Mouse (Mus musculus) kidney, adult 8-10 months (tissue): Measurements from ENCODE around the gene Calml3.
"Not testable (repeated sequence)": the region's sequence is repeated elsewhere in the genome, so short reads cannot be mapped to it uniquely, and the experiment has no call there.

Source experiments
- DNase-seq, 2 experiments: peaks; one replicate each; pipeline ENCODE4 v3.0.0; 2022

Calml3 gene

DNA sequence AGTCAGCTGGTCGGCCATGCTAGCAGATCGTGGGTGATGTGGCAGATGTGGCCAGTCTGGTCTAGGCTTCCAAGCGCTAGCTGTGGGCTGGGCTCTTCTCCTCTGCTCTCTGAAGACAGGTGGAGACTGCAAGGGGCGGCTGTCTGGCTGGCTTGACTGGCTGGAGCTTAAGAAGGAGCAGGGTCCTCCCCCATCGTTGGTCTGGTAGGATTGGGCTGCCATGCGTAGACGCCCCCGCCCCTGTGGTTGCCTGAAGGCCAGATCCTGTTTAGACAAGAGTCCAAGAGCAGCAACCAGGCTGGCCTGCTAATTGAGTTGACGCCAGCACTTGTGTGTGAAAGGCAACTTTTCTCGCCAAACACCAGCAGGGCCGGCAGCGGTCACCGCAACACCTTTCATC, at the start of gene Calml3:
Calml3 (minus strand) TSS at position 131 of the 400 bp plus-strand sequence.
- DNase-seq, result peak; percentile 33 to 36

DNA sequence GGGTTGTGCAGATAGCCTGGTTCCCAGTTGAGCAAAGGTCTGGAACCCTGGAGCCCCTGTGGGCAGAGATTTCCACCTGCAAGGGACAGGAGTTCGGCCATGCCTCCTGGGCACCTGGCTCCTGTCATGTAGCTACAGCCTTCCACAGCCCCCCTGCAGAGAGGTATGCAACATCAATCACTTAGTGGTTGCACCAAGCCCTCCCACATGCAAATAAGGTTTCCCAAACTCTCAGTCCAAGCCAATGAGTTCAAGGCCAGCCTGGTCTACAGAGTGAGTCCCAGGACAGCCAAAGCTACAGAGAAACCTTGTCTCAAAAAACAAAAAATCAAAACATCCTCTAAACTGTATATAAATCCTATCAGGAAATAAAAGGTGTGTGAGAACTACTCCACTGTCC, 46.2 kb upstream of the Calml3 start:
- no peak for DNase-seq

DNA sequence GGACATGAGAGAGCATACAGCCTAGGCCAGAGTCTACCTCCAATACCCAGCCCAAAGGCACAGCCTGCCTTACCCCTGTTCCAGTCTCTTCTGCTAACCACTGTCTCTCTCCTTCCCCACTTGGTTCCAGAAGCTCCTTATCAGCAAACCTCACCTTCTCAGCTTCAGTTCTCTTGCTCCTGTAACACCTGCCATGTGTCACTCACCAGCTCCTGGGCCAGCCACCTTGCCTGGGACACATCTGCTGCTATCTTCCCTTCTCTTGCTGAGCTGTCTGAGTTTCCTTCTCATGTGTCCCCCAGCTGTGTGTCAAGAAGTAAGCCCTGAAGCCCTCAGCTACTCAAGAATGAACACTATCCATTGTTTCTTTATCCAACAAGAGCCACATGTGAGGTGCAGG, 36.5 kb upstream of the Calml3 start:
- not testable (repeated sequence) for DNase-seq

DNA sequence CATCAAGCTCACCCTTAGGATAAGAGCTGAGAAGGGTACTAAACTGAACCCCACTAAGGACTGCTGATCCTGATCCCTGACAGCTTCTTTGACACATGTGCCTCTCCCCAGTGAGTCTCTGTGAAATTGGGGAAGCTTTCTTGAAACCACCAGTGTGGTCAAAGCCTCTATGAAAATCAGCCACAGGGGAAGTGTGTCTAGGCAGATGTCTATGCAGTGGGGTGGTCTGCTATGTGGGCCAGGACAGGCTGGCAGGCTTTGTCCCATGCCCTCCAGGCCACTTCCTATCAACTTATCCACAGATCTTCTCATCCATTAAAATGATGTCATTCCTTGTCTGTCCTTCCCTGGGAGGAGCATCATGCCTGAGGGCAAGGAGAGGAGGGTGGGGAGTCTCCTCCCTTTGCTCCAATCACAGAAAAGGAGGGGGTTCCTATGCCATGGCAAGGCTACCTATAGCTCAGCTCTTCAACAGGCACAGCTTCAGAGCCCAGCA, 33.2 kb upstream of the Calml3 start, which contains the start of gene Calm4:
Calm4 (plus strand) TSS at position 446 of the 496 bp plus-strand sequence.
- not testable (repeated sequence) for DNase-seq

DNA sequence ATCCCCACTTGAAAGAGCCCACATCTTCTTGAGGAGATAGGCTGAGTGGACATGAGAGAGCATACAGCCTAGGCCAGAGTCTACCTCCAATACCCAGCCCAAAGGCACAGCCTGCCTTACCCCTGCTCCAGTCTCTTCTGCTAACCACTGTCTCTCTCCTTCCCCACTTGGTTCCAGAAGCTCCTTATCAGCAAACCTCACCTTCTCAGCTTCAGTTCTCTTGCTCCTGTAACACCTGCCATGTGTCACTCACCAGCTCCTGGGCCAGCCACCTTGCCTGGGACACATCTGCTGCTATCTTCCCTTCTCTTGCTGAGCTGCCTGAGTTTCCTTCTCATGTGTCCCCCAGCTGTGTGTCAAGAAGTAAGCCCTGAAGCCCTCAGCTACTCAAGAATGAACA, 29.5 kb upstream of the Calml3 start:
- not testable (repeated sequence) for DNase-seq

DNA sequence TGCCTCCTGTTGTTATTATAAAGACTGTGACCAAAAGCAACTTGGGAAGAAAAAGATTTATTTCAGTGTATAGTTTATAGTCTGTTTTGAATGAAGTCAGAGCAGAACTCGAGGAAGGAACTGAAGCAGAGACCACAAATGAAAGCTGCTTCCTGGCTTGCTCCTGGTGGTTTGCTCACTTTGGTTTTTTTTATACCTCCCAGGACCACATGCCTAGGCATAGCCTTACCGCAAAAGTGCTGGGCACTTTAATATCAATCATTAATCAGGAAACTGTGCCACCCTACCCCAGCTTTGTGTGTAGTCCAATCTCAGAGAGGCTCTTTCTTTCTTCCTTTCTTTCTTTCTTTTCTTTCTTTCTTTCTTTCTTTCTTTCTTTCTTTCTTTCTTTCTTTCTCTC, 28.3 kb upstream of the Calml3 start:
- no peak for DNase-seq

DNA sequence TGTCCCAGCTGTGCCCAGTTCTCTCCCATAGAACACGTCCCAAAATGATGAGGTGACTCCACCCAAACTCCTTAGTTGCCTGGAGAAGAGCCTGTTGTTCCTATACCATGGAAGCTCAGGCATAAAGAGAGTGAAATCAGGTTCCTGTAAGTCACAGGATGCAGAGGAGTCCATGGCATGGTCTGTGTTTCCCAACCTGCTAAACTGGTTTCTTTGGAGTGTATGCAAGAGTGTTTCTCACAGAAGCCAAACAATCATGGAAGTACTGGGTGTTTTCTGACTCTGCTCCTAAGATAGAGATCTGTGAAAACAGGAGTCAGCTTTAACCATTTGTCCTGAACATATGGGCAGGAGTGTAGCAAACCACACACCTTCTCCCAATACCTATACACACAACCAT, 27.9 kb upstream of the Calml3 start:
- DNase-seq, result no peak

DNA sequence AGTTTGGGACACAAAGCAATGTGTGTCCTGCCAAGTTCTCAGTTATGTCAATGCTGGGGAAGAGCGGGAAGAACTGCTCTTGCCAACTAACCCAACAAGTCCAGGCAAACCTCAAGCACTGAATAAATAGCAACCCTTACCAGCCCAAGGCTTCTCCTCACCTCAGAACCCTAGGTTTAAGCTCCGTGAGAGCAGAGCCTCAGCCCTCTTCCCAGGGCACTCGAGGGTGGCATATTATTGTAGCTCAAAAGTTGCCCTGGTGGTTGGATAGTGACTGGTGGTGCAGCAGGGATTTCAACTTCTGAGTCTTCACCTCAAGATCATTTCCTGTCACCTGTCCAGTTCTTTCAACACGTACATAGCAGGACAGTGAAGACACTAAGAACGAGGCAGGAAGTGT, 27.4 kb upstream of the Calml3 start:
- DNase-seq, result no peak

DNA sequence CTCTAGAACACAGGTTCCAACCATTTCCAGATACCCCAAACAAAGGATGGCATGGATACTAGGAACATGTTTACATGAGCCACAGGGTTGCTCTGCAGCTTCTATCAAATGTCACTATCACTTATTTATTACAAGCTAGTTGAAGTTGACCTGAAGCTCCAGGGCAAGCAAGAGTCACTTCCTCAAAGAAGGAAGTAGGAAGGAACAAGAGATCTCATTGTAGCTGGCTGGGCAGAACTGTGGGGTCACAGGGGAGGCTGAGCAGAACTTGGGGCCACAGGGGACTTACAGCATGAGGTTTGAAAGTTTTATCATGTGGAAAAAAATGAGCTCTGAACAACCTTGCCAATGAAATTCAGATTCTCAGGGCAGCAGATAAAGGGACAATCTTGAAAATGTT, 21.6 kb upstream of the Calml3 start:
- no peak for DNase-seq

DNA sequence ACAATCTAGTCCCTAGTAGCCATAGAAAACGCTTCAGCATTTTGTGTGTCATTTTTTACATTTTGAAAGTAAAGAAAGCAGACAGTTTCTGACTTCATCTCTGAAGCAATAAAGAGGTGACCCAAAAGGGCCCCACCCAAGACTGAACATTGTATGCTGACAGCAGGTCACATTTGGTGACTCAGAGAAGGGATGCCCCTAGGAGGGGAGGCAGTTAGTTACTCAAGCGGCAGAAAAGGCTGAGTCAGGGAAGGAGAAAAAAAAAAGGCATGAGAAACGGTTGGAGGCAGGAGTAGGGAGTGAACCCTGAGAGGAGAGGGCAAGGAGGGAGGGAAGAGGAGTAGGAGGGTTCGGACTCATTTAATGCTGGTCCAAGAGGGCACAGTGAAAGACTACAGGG, 18.0 kb upstream of the Calml3 start:
- no peak for DNase-seq

DNA sequence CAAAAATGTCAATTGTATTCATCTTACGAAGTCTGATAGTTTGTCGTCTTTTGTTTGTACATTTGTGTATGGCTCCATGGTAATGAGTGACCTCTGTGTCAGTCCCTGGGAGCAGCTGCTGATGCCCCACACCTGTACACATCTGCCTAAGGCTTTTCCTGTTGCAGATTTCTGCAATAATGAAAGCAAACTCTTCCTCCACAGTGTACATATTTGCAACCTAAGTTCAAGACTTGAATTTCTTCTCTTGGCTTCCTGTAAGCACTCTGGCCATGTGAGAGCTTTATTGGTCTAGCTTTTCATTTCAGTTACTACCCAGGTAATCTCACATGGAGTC, 14.6 kb upstream of the Calml3 start:
- DNase-seq, result no peak

DNA sequence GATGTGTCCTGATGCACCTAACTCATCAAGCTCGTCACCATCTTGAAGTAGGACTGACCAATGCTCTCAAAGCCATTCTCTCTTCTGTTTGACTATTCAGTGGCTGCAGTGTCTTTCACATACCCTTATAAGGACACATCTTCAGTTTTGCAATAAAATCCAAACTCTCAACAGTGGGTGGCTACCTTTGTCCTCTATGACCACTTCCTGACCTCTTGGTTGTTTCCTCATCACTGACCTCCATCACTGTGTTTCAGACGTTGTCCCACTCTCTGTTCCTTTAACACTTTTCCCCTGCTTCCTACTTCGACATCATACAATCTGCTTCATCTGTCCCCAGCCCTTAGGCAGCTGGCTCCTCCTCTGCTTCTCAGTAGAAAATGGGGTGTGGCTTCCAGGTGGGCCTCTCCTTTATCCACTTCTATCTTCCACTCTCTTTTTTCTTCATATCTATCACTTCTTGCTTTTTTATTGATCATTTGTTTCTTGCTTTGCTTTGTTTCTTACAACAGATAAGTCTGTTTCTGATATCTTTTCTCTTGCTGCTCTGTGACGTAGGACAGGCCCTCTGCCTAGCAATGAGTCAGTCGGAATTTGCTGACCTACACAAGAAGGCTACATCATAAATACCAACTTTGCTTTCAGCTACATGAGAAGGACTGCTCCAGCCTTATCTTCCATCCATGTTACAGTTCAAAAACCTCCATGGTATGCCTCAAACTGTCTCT, 14.1 kb upstream of the Calml3 start:
- no peak for DNase-seq

DNA sequence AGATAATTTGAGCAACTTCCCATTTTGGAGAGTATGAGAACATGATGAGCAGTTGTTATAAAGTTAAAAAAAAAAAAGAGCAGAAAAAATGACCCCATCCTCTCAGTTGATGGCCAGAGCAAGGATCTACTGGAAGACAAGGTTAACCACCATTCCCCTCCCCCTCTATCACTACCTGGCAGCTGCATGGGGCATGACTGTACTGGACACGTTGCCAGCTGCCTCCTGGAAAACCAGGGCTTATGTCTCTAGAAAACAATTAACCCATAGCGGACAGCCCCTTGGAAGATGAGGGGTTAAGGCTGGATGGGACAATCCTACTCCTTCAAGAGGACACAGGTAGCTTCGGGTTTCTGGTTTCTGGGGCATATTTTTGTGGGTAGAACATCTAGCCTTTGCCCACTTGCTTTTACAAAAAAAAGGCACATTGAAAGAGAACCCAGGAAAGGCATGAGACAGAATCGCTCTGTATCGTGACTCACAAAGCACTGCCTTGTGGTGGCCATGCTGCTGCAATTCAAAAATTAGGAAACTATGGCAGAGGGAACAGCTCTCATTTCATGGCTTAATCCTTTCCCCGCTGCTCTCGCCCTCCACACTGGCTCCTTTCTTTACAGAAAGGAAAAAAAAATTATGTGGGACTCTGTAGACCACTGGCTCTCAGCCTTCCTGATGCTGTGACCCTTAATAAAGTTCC, 3.2 kb upstream of the Calml3 start:
- DNase-seq, result peak; percentile 11 to 15

DNA sequence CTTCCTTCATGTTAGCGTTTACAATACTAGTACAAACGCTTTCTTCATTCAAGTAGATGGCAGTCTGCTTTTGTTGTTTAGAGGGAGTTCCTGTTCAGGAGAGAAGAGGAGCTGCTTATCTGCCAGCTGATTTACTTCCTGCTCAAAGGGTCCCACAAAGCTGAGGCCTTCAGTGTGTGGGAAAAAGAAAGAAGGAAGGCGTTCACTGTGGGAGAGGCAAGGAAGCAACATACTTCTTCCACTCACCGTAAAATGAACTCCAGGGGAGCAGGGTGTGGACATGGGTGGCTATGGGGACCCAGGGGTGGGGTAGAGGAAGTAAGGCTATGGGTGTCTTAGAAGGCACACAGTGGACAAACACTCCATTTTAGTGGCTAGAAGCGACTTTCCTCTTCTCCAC, 1.5 kb upstream of the Calml3 start:
- no peak for DNase-seq

DNA sequence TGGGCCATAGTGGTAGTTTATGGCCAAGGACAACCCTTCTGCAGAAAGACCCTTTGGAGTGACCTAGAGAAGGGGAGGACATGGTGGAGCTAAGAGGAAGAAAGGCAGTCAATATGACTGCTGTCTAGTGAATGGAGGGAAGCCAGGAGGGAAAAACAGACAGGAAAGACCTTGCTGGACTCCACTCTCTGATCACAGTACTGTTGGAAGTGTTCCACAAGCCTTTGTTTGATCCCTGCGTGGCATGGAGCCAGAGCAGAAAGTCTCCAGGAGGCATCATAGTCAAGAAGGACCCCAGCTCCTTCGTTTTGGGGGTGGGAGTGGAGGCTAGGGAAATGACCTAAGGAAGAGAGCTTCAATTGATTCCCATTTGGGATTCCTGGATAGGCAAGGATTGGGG, 1.0 kb upstream of the Calml3 start:
- peak; percentile 20 to 44 for DNase-seq

DNA sequence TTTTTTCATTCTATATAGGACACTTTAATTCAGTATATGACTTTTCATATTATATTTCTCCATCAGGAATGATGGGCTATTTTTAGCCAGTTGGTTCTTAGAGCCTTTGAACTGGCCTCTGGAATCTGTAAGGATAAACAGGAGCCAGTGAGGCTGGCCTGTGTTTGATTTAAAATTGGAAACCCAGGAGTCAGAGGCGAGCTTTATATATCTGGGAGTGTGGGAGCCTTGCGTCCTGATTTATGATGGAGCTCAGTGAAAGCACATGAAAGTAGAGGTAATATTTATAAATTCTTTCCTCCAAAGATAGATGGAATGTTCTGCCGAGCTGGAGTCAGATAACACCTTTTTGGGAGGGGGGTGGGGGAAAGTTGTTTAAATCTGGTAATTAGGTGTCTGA, 4.7 kb downstream of the Calml3 start:
- DNase-seq, result no peak

DNA sequence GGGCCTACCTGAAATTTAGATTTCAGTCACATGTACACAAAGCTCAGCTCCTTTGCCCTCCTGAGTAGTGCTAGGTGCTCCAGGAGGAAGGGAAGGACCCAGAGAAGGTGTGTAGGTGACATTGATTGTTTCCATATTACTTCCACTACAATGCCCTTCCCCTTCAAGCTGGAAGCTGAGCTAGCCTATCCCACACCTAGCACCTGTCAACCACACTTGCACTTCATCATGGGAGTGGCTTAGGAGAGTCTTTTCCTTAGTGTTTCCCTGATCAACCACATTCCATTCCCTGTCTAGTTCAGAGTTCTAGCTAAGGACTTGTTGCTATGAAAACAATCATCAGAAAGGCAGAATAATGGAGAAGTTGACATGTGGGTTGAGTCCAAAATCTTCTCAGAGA, 5.4 kb downstream of the Calml3 start:
- DNase-seq, result no peak

DNA sequence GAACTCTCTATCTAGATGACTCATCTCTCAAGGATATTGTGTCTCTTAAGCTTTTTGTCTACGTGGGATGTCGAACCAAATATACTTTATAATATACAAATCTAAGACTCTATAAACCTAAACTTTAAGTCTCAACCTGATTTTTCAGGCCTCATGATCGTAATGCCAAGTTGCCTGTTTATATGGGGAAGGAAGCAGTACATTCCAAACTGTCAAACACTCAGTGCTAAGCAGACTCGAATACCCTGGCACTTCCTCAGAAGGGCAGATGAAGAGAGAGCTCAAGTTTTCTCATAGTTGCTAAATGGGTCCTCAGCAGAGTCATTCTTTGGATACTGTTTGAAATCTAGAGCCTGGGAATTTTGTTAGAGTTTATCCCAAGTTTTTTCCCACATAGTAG, 7.5 kb downstream of the Calml3 start:
- no peak for DNase-seq

DNA sequence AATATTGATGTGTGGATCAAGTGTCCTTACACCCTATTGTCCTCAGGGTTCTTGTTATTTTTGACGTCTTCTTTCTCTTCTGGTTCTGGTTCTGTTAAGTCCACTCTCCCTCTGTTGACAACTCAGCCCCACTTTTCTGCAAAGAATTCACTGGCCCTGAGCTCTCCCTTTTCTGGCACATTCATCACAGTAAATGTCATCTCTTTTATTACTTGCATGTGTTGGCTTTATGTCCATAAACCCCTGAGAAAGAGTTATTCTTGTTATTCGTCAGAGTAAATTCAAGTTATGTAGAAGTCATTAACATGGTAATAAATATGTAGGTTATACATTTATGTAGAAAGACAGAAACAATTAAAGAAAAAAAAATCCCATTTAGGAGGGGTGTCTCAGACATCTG, 14.6 kb downstream of the Calml3 start:
- no peak for DNase-seq

DNA sequence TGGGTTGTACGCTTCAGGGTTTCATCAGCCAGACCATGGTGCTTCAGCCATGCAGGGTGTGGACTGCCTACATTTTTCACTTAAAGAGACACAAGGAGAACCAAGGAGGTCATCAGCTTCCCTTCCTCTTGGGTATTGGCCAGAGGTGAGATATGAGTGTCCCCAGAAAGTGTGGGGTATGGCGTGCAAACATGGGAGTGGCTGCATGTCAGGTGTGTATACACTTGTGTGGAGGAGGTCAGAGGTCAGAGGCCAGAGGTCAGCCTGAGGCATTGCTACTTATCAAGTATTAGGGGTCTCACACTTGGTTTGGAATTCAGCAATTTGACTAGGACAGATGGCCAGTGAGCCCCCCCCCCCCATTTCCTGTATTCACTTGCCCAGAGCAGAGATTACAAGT, 15.5 kb downstream of the Calml3 start:
- DNase-seq, result no peak

DNA sequence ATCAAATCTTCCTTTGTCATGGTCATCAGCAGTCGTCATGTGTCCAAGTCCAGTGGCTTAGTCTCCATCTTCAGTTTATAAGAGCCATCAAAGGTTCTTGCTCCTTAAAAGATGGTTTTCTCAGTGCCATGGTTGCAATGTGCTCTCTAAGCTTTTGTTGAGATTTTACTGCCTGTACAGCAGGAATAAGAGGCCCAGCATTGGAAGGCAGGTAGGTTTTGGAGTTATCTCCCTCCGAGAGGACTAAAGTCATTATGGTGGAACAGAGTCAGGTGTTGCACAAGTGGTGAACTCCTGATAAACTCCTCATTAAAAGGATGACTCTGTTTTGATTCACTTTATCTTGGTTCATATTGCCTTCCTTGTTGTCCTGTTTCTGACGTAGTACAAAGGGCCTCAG, 16.5 kb downstream of the Calml3 start:
- no peak for DNase-seq

DNA sequence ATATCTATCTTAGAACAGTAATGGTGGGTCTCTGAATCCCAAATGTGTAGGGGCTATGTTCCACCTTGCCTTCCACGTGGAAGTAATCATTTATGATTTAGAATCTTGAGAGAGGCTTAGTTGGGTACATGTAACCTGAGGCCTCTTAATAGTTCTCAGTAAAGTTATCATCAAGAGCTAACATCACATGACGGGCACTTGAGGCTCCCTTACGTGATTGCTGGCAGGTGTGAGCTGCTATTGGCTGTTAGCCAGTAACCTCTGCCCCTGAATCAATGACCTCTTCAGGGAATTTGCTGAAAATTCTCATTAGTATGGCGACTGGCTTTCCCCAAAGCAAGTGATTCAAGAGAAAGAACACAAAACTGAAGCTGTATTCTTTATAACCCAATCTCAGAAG, 17.0 kb downstream of the Calml3 start:
- DNase-seq, result peak; percentile 70 to 73

DNA sequence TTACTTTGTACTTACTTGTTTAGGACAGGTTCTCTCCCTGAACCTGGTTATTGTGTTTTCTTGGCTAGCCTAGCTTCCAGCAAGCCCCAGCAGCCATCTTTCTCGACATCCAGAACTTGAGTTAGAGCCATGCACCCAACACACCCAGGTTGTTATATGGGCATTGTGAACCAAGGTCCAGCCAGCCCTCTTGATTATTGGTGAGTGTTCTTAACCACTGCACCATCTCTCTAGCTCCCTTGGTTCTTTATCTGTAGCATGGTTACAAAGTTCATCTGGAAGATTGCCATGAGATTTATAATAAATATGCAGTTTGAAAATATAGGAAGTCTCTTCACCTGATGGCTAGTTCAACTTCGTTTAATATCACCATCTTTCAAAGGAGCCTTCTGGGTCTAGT, 20.5 kb downstream of the Calml3 start:
- no peak for DNase-seq

DNA sequence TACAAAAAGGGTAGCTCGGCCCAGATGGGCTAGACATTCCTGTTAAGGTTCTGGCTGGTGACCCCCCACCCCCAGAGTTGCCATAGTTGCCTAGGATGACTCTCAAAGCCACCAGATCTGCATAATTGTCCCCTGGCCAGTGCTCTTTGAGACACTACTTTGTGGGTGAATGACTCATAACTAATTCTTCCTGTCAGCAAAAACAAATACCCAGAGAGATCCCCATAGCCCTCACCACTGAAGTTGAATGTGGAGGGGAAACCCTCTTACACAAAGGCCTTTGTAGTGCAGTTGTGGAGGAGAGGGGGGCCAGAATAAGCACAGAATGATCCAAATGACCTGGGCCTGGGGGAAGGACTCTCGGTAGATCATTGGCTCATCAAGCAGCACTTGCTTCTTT, 21.6 kb downstream of the Calml3 start:
- DNase-seq, result no peak
